Mouse (Mus musculus) R1 (cell line): Measurements from ENCODE around the gene Gpn1.
A peak's percentile ranks its signal among the peaks of the same experiment; 100 is the strongest.
"Not testable (repeated sequence)": the region's sequence is repeated elsewhere in the genome, so short reads cannot be mapped to it uniquely, and the experiment has no call there.

Source experiments
- DNase-seq: peaks from one replicate; pipeline ENCODE4 v3.0.0-alpha.2; 2018; ENCODE audit warnings: low read depth, low spot score

Gpn1 gene

DNA sequence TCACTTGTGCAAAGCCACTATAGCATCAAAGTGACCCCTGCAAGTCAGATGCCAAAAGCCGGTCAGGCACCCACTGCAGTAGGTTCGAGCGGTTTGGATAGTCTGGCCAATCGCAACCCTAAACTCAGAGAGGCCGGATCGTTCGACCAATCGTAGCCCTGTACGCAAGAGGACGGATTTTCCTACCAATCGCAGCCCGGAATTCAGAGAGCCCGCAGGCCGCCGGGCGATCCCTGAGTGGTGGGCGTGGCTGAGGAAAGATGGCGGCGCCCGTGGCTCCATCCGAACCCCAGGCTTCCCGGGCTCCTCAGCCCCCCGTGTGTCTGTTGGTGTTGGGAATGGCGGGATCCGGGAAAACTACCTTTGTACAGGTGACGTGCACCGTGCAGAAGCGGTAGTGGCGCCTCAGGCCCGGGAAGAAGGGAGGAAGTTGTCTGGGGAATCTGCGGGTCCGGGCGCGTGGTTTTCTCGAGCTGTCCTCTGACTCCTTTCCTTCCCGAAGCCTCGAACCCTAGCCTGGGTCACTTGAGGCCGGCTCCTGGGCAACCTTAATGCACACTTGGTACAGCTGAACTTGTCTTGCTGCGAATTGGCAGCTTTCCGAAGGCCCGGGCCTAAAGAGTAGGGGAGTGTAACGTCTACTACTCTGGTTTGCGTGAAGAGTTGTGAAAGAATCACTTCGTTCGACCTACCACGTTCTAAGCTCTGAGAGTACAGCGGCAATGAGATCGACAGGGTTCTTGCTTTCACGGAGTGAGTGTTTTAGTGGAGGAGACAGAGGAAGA lies at the start of gene Gpn1:
TSS of gene Gpn1 (plus strand) at position 229 of the 785 bp plus-strand sequence.
- DNase-seq: peak; percentile 95

GRCm38 (mm10) chr5:31451336-31451735 lies 43.2 kb upstream of the Gpn1 start:
- no peak for DNase-seq

DNA sequence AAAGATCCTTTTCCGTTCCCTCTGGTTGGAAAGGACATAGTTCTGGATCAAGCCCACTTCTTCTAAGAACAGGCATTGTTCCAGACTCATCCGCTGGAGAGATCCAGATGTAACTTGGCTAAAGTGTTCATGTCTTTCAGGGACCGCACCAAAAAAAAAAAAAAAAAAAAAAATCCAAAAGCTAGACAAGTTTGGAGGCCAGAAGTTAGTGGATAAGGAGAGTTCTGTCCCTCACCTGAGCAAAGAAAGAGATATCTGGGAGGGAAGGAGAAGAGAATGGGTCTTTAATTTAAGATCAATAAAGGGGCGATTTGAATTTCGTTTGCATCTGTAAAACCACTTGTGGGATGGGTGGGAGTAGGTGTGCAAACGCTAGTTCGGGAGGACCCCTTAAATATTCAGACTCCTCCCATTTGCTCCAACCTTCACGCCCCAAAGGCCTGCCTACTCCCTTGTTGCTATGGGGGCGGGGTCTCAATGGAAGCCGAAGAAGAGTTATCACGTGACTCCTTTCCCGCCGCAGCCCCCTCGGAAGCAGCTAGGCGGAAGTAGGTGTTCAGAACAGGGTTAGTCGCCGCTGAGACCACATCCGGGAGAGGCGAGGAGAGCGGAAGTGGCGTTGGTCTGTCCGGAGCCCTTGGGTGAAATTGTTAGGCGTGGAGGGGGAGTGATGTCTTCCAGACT lies 42.5 kb upstream of the Gpn1 start, which contains the start of gene Zfp512:
TSS of gene Zfp512 (plus strand) at position 554 of the 684 bp plus-strand sequence.
- DNase-seq: peak; percentile 99

DNA sequence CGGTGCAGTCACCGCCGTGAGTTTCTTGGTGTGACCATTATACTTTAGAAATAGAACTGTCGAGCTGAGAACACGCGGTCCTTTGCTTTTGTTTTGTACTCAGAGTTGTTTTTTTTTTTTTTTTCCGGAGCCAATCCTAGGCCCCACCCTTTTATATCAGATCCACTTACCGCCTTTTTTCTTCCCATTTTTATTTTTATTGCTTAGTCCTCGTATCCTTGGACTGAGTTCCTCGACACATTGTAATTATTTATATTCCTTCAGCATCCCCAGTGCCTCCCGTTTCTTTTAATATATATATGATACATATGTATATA lies 42.0 kb upstream of the Gpn1 start:
- DNase-seq: no peak

- peak; percentile 14 for DNase-seq
These were observed 41.6 kb upstream of the Gpn1 start for GRCm38 (mm10) chr5:31452886-31453410.

- no peak for DNase-seq
These were observed 26.7 kb upstream of the Gpn1 start for GRCm38 (mm10) chr5:31467798-31468197.

DNA sequence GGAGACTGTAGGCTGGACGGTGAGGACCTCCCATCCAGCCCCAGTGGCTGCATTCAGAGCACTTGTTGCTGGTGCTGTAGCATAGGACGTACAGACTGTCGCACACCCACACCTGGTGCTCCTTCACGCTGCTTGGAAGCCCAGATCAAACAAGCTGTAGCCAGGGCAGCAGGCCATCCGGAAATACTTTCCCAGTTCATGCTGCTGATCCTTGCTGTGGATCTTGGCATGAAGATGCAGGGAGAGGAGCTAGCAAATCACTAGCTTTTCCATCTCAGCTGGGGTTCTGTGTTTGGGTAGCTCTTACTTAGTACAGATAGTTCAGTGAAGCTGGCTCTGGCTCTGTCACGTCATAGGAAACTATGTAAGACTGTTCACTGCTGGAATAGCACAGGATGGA lies 24.8 kb upstream of the Gpn1 start:
- DNase-seq: no peak

DNA sequence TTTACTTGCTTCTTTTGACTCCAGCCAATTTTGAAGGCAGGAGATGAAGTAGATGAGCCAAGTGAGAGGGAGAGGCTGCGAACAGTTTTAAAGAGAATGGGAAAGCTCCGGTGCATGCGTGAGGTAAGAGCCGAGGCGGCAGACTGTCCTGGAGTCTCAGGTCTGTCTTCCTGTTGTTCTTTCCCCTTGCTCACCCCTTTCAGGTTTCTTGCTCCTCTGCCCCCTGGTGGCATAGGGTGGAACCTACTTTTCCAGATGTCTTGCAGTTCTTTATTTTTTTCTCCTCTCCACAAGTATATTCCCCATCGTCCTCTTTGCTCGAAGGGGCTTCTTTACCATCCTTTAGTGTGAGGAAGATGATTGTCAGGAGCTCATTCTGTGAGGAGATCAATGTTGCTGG lies 24.2 kb upstream of the Gpn1 start:
- peak; percentile 80 for DNase-seq

GRCm38 (mm10) chr5:31480536-31480935 lies 14.0 kb upstream of the Gpn1 start:
- no peak for DNase-seq

DNA sequence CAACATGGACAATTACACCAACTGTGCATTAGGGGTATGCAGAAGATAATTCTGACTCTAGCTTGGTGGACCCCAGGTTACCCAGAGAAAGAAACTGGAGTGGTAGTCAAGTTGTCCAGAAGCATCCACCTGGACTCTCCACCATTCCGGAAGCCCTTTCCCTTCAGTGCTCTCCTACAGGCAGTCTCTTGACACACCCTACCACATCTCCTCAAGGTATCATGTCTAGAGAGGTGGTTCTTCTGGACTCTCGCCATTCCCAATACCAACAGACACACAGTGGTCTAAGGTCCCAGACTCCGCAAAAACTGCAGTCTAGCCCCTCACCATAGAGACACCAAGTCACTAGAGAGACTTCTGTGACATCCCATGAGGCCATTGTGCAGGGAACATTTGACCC lies 9.1 kb upstream of the Gpn1 start, which contains the start of gene 4930548H24Rik:
TSS of gene 4930548H24Rik (plus strand) at position 301 of the 400 bp plus-strand sequence.
- DNase-seq: no peak

- DNase-seq: no peak
These were observed 6.7 kb upstream of the Gpn1 start for GRCm38 (mm10) chr5:31487889-31488288.

DNA sequence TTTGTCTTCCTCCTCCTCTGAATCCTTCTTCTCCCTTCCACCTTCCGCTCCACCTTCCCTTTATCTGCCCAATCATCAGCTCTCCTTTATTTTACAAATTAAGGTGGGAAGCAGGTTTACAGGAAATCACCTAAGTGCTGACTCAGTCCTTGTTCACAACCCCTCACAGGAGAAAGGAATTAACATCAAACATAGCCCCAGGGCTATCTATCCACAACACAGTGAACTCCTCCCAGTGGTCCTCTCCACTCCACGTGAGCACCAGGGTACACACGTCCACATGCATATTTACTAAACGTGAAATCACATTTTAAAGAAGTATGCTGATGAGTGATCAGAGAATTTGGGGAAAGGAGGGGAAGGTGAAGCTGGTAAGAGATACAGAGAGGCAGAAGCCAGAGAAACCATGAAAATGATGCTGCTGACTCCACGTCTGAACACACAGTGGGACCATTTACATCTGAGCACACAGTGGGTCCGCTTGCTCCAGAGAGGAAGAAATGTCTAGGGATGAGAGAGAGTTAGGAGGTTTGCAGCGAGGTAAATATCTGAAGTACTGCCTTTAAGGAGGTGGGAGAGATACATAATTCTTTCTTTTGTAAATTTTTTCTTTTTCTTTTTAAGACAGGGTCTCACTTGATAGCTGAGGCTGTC lies 5.3 kb upstream of the Gpn1 start:
- peak; percentile 95 for DNase-seq

DNA sequence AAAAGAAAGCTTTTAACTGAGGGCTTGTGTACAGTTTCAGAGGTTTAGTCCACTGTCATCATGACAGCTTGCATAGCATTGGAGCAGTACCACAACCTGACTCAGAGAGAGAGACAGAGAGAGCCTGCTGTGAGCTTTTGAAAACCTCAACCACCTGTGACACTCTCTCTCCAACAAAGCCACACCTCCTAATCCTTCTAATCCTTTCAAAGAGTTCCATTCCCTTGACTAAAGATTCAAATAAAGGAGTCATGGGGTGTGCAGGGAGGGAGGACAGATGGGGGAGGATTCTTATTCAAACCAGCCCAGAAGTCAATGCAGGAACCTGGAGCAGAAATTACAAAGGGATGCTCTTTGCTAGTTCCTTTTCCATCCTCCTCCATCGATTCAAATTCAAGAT lies 2.5 kb upstream of the Gpn1 start:
- DNase-seq: peak; percentile 90

GRCm38 (mm10) chr5:31504843-31505242 lies 10.3 kb downstream of the Gpn1 start:
- peak; percentile 58 for DNase-seq

DNA sequence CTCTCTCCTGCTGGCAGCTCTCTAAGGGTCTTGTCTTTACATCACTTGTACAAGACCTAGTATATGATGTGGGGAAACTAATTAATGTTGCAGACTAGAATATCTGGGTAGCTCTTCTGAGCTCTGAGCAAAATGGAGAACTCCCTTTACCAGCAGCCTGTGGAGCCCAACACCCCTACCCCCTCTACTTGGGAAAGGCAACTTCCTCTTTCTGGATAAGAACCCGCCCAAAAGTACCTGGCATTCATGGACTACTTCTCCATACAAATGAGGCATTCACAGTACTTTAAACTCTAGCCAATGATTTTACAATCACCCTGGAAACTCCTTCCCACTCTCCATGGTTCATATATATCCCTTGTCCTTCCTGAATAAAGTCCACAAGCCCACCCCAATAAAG lies 17.9 kb downstream of the Gpn1 start:
- no peak for DNase-seq

- DNase-seq: no peak
These were observed 26.0 kb downstream of the Gpn1 start for GRCm38 (mm10) chr5:31520556-31520955.

DNA sequence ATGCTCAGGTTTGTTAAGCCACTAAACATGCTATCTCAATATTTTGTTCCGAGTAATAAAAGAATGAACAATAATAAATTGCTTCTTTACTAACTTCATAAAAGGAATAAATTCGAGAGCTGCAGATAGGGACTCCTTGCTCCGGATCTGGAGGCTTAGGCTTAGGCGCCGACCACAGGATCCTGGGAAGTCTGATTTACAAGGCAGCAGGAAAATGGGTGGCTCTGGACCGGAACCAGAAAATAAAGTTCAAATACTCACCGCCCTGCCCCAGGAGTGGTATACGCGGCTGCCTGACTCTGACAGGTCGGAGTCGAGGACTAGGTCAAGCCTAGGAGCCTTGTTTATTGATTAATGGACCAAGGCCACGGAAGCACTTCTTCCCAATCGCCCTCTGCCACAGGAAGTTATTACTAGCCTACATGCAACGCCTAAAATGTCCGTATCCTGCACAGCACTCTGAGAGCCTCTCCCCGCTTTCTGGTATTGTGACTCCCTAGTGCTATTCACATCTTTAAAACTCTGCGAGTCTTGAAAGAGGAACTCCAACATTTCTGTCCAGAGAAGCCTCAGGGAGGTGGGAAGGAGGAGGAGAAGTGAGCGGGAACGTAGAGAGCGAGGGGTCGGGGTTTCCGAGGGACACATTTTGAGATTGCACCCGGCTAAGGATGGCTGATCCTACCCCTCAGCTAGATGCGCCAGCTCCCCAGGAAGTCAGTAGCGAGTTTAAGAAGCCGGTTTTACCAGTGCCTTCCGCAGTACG lies 32.0 kb downstream of the Gpn1 start, which contains the start of gene Slc4a1ap:
TSS of gene Slc4a1ap (plus strand) at position 642 of the 763 bp plus-strand sequence.
- DNase-seq: peak; percentile 90

DNA sequence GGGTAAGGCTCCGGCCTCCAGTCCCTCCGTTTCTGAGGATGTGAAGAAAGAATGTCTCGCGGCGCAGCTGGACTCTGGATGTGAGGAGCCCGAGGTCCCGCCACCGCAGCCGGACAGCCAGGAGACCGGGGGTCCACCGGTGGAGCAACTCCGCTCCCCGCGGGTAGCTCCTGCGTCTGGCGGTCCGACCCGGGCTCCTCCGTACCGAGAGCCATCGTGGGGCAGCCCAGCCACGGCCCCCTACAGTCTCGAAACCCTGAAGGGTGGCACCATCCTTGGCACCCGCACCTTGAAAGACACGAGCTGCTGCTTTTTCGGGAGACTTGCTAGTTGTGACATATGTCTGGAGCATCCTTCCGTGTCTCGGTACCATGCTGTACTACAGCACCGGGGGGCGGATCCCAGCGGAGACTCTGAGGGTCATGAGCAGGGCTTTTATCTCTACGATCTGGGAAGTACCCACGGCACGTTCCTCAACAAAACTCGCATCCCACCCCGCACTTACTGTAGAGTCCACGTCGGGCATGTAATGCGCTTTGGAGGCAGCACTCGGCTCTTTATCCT lies 32.7 kb downstream of the Gpn1 start:
- DNase-seq: peak; percentile 33

DNA sequence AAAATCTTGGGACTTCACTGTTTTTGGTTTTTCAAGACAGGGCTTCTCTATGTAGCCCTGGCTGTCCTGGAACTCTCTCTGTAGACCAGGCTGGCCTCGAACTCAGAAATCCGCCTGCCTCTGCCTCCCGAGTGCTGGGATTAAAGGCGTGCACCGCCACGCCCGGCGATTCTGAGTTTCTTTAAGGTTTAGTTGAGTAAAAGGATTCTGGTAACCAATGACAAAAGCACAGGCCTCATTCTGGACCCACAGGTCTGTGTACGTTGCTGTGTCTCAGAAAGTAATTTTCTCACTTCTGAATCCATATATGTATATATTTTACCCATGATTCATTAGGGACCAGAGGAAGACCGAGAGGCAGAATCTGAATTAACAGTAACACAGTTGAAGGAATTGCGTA lies 33.2 kb downstream of the Gpn1 start, which contains the start of gene Supt7l:
TSS of gene Supt7l (minus strand) at position 101 of the 400 bp plus-strand sequence.
- DNase-seq: not testable (repeated sequence)

- DNase-seq: peak; percentile 48
These were observed 34.0 kb downstream of the Gpn1 start for GRCm38 (mm10) chr5:31528560-31528959.

- no peak for DNase-seq
These were observed 40.7 kb downstream of the Gpn1 start for GRCm38 (mm10) chr5:31535228-31535627.
